Mouse (Mus musculus) limb, embryonic 11.5 days (tissue): ENCODE data around the gene Zfp687. TPM values are rescaled to one million over a fixed set of nuclear protein-coding genes. Genes with fewer than 3 reads are reported as not detected.

Source experiments
- ATAC-seq: fragments of 200-750 bp; cut with Nextera tagmentation; 2 replicates; pipeline ENCODE4 v1.8.0; 2017; ENCODE audit warnings: low read depth; ENCODE audit not compliant: insufficient number of reproducible peaks, low FRiP score, low TSS enrichment
- DNase-seq: peaks from one replicate; pipeline ENCODE4 v3.0.0-alpha.2; 2015; ENCODE audit warnings: low spot score
- H3K27ac ChIP-seq: fragments of 300-500 bp; sonication (generic); replicated peaks from 2 replicates; pipeline ENCODE4 v1.5.1; 2014; ENCODE audit warnings: low read depth, mild to moderate bottlenecking, low read length
- H3K27me3 ChIP-seq: fragments of 300-500 bp; sonication (generic); 2 replicates; pipeline ENCODE4 v1.6.1; 2014; ENCODE audit warnings: mild to moderate bottlenecking, low read length, mixed read lengths; ENCODE audit not compliant: control insufficient read depth, insufficient read depth
- H3K36me3 ChIP-seq: fragments of 300-500 bp; sonication (generic); 2 replicates; pipeline ENCODE4 v1.6.1; 2014; ENCODE audit warnings: mild to moderate bottlenecking, low read length, moderate library complexity, mixed read lengths; ENCODE audit not compliant: control insufficient read depth, insufficient read depth
- H3K4me1 ChIP-seq: fragments of 300-500 bp; sonication (generic); 2 replicates; pipeline ENCODE4 v1.6.1; 2014; ENCODE audit warnings: low read length, mixed read lengths; ENCODE audit not compliant: control insufficient read depth, insufficient read depth
- H3K4me2 ChIP-seq: fragments of 300-500 bp; sonication (generic); 2 replicates; pipeline ENCODE4 v1.6.1; 2014; ENCODE audit warnings: low read depth, mild to moderate bottlenecking, moderate library complexity; ENCODE audit not compliant: severe bottlenecking
- H3K4me3 ChIP-seq: fragments of 300-500 bp; sonication (generic); 2 replicates; pipeline ENCODE4 v1.5.1; 2014; ENCODE audit warnings: low read depth, low read length
- H3K9ac ChIP-seq: fragments of 300-500 bp; sonication (generic); 2 replicates; pipeline ENCODE4 v1.6.1; 2014; ENCODE audit warnings: mild to moderate bottlenecking, low read length
- H3K9me3 ChIP-seq: fragments of 300-500 bp; sonication (generic); 2 replicates; pipeline ENCODE4 v1.6.1; 2016; ENCODE audit warnings: low read length; ENCODE audit not compliant: control insufficient read depth
- WGBS: fragments of 180-500 bp; shearing (Covaris S2); extraction: QIAGEN DNeasy Blood & Tissue Kit; methylation state at CpG from one replicate; pipeline ENCODE4 v1.1.7; 2014; 5-methylcytosine and 5-hydroxymethylcytosine counted together
- polyA plus RNA-seq: library from polyadenylated mRNA; unstranded; fragments of >200 nt; fragmentation: Nextera tagmentation; extraction: Ambion mirVana; gene quantifications from 2 replicates; pipeline ENCODE4 v1.2.1, GENCODE M21; 2014

Zfp687 gene
- polyA plus RNA-seq, 1 experiment from 2014 or later = 28.5 TPM

- ATAC-seq = no peak
- peak; percentile 88 for DNase-seq
- 40% methylated on average over 2 of the region's 2 CpGs for WGBS
These were observed 18.3 kb downstream of the Zfp687 start for GRCm38 (mm10) chr3:94996946-94997345.

GRCm38 (mm10) chr3:94989159-94989761 lies 26.0 kb downstream of the Zfp687 start:
- DNase-seq = no peak
- Histone ChIP-seq H3K4me3 (no peak overlapping the region), H3K36me3 (peaks cover 13% of the 10 kb centered on the region), H3K4me1 (no peaks in the 10 kb centered on the region), H3K4me2 (no peak overlapping the region), H3K27me3 (no peaks in the 10 kb centered on the region), H3K9me3 (no peaks in the 10 kb centered on the region), H3K27ac (no peak overlapping the region), H3K9ac (no peak overlapping the region)
- no peak for ATAC-seq
- 55% methylated on average over 9 of the region's 9 CpGs for WGBS

More at GRCm38 (mm10) chr3:94996946-94997345, 18.3 kb downstream of the Zfp687 start:
- no peaks in the 10 kb centered on the region for H3K9me3 ChIP-seq
- H3K36me3 ChIP-seq = peaks cover 17% of the 10 kb centered on the region
- H3K4me1 ChIP-seq = no peaks in the 10 kb centered on the region
- H3K4me2 ChIP-seq = no peak overlapping the region
- no peak overlapping the region for H3K27ac ChIP-seq
- no peak overlapping the region for H3K9ac ChIP-seq
- H3K4me3 ChIP-seq = no peak overlapping the region
- H3K27me3 ChIP-seq = no peaks in the 10 kb centered on the region

GRCm38 (mm10) chr3:94987578-94987977 lies 27.7 kb downstream of the Zfp687 start:
- no peaks in the 10 kb centered on the region for H3K27me3 ChIP-seq
- no peak overlapping the region for H3K27ac ChIP-seq
- ATAC-seq (no peak), DNase-seq (no peak)
- H3K9ac ChIP-seq = no peak overlapping the region
- no peak overlapping the region for H3K4me2 ChIP-seq
- no peaks in the 10 kb centered on the region for H3K4me1 ChIP-seq
- H3K4me3 ChIP-seq = no peak overlapping the region
- peaks cover 7% of the 10 kb centered on the region for H3K36me3 ChIP-seq
- no peaks in the 10 kb centered on the region for H3K9me3 ChIP-seq

- H3K27ac ChIP-seq = no peak overlapping the region
- ATAC-seq = no peak
- H3K4me2 ChIP-seq = no peak overlapping the region
- WGBS = 88% methylated on average over 2 of the region's 2 CpGs
- peaks cover 5% of the 10 kb centered on the region for H3K36me3 ChIP-seq
- no peak for DNase-seq
- H3K4me1 ChIP-seq = no peaks in the 10 kb centered on the region
- no peaks in the 10 kb centered on the region for H3K27me3 ChIP-seq
- no peak overlapping the region for H3K4me3 ChIP-seq
- H3K9ac ChIP-seq = no peak overlapping the region
- no peaks in the 10 kb centered on the region for H3K9me3 ChIP-seq
These were observed 29.7 kb downstream of the Zfp687 start for GRCm38 (mm10) chr3:94985513-94985912.

GRCm38 (mm10) chr3:94984312-94984711 lies 30.9 kb downstream of the Zfp687 start:
- no peaks in the 10 kb centered on the region for H3K27me3 ChIP-seq
- 89% methylated on average over 11 of the region's 11 CpGs for WGBS
- H3K27ac ChIP-seq = no peak overlapping the region
- peaks cover 5% of the 10 kb centered on the region; the same call in 1 of the 2 replicates for H3K36me3 ChIP-seq
- no peaks in the 10 kb centered on the region for H3K9me3 ChIP-seq
- no peak overlapping the region for H3K9ac ChIP-seq
- no peak overlapping the region for H3K4me2 ChIP-seq
- no peaks in the 10 kb centered on the region for H3K4me1 ChIP-seq
- no peak for ATAC-seq
- H3K4me3 ChIP-seq = no peak overlapping the region
- no peak for DNase-seq

- Histone ChIP-seq H3K27ac (0 out of 2 replicates have a peak within 1 kb of the TSS, but pooled peaks have one; percentile 57), H3K9ac (peak within 1 kb of the TSS; percentile 71), H3K4me1 (peaks cover 5% of the 10 kb centered on the region; the same call in 1 of the 2 replicates), H3K4me2 (peak within 1 kb of the TSS; percentile 53), H3K27me3 (no peaks in the 10 kb centered on the region), H3K9me3 (no peaks in the 10 kb centered on the region), H3K36me3 (no peaks in the 10 kb centered on the region), H3K4me3 (peak within 1 kb of the TSS; percentile 72)
- under 1% methylated on average over 51 of the region's 57 CpGs for WGBS
- ATAC-seq = peak; percentile 93
- DNase-seq = peak; percentile 93
These were observed 40.5 kb downstream of the Zfp687 start, which contains the start of gene Pi4kb for GRCm38 (mm10) chr3:94974528-94975422. Pi4kb (plus strand) TSS chr3:94974731.

GRCm38 (mm10) chr3:94974026-94974527 lies 41.2 kb downstream of the Zfp687 start:
- H3K4me3 ChIP-seq = peak overlapping the region; percentile 72
- peaks cover 5% of the 10 kb centered on the region; the same call in 1 of the 2 replicates for H3K4me1 ChIP-seq
- WGBS = 27% methylated on average over 9 of the region's 9 CpGs
- DNase-seq = no peak
- H3K4me2 ChIP-seq = peak overlapping the region; percentile 53
- peak overlapping the region; percentile 47 for H3K9ac ChIP-seq
- H3K9me3 ChIP-seq = no peaks in the 10 kb centered on the region
- no peak overlapping the region for H3K27ac ChIP-seq
- ATAC-seq = 0 out of 2 replicates have a peak, but pooled peaks have one; percentile 20
- H3K27me3 ChIP-seq = no peaks in the 10 kb centered on the region
- no peaks in the 10 kb centered on the region for H3K36me3 ChIP-seq

GRCm38 (mm10) chr3:94973620-94974019 lies 41.6 kb downstream of the Zfp687 start:
- Histone ChIP-seq H3K27ac (no peak overlapping the region), H3K36me3 (no peaks in the 10 kb centered on the region), H3K9ac (no peak overlapping the region), H3K4me2 (peak overlapping the region; percentile 53; the same call in 1 of the 2 replicates), H3K4me3 (no peak overlapping the region), H3K4me1 (peaks cover 5% of the 10 kb centered on the region; the same call in 1 of the 2 replicates), H3K9me3 (no peaks in the 10 kb centered on the region), H3K27me3 (no peaks in the 10 kb centered on the region)
- DNase-seq (no peak), ATAC-seq (no peak)
- WGBS = 92% methylated on average over 5 of the region's 5 CpGs
